Comparison of ENCODE assay signal across 10 mouse cellular contexts in genomic region chr12:79841248-79841647, GRCm38 (mm10).
A peak's percentile ranks its signal among the peaks of the same experiment; 100 is the strongest.
DNase-seq lines count a peak whose midpoint lies in the region; ATAC-seq and TF ChIP-seq lines count a peak whose summit lies in the region.
"Had no signal": no experiment of that assay in that cellular context is flagged by ENCODE, and none has a peak within 500 bp of the region (broad histone marks: within the 10 kb centered on the region; RNA-seq: fewer than 3 reads in every experiment).

No protein-coding gene starts in this region.

- peaks cover 5% of the 10 kb centered on the region; the same call in 1 of the 2 replicates for H3K36me3 ChIP-seq in heart, adult 2 months (ENCODE audit: control insufficient read depth, insufficient read depth, low read length)
- no peaks in the 10 kb centered on the region for H3K36me3 ChIP-seq in limb, embryonic 12.5 days
- H3K36me3 ChIP-seq: G1E had no signal

- no peak for TF ChIP-seq EP300 in heart, adult 2 months (IDR thresholded peaks at IDR 0.05; ENCODE audit: insufficient read depth, low read depth, low read length)

- WGBS in heart, adult 2 months = 84% methylated on average over 3 of the region's 3 CpGs
- WGBS in limb, embryonic 12.5 days = 91% methylated on average over 3 of the region's 3 CpGs

- no peak for TF ChIP-seq POLR2A in heart, adult 2 months (IDR thresholded peaks at IDR 0.05; ENCODE audit: insufficient read depth, low read depth, low read length)

- no peak for TF ChIP-seq CTCF in heart, adult 2 months (IDR thresholded peaks at IDR 0.05)

- no peak overlapping the region for H3K9ac ChIP-seq in heart, adult 2 months (ENCODE audit: low read depth, low read length)
- no peak overlapping the region for H3K9ac ChIP-seq in limb, embryonic 12.5 days (replicated peaks)

- no peaks in the 10 kb centered on the region for H3K79me2 ChIP-seq in heart, adult 2 months (replicated peaks; ENCODE audit: control insufficient read depth, insufficient read depth, low read length)

- no peak overlapping the region for H3K4me2 ChIP-seq in limb, embryonic 12.5 days

- peak in 1 of 2 experiments; percentile 65 for DNase-seq in heart, adult 2 months
- no peak for DNase-seq in heart, postnatal 25 days (ENCODE audit: low spot score)
- DNase-seq in 416B (ENCODE audit: low read depth) (peak; percentile 33), MN1 (ENCODE audit: low spot score) (no peak)
- no peak for DNase-seq in thymus, postnatal 0 days (ENCODE audit: low spot score)
- DNase-seq in urinary bladder, postnatal 4 days (ENCODE audit: low spot score in 2 of 2) = no peak

- ATAC-seq in common myeloid progenitor, adult 5-6 weeks (replicated peaks; ENCODE audit: low read depth, poor library complexity, severe bottlenecking) = peak; percentile 30
- no peak for ATAC-seq in limb, embryonic 12.5 days (ENCODE audit: insufficient number of reproducible peaks, insufficient read depth, low FRiP score, low TSS enrichment, low read depth)

- H3K27me3 ChIP-seq in heart, adult 2 months (ENCODE audit: control insufficient read depth, insufficient read depth, low read length) = no peaks in the 10 kb centered on the region
- no peaks in the 10 kb centered on the region for H3K27me3 ChIP-seq in limb, embryonic 12.5 days

- H3K27ac ChIP-seq in heart, adult 2 months = peak overlapping the region; percentile 50; the same call in 1 of the 2 replicates
- H3K27ac ChIP-seq in limb, embryonic 12.5 days = 0 out of 2 replicates have a peak overlapping the region, but pooled peaks have one; percentile 12

- no peak overlapping the region for H3K4me3 ChIP-seq in heart, adult 2 months
- H3K4me3 ChIP-seq in limb, embryonic 12.5 days (replicated peaks) = no peak overlapping the region
- H3K4me3 ChIP-seq: megakaryocyte, embryonic 14.5 days had no signal

- peaks cover 38% of the 10 kb centered on the region for H3K4me1 ChIP-seq in heart, adult 2 months (ENCODE audit: control insufficient read depth, insufficient read depth, low read length)
- peaks cover 85% of the 10 kb centered on the region for H3K4me1 ChIP-seq in limb, embryonic 12.5 days (replicated peaks)

- no peaks in the 10 kb centered on the region for H3K9me3 ChIP-seq in limb, embryonic 12.5 days
- H3K9me3 ChIP-seq: G1E; megakaryocyte, embryonic 14.5 days had no signal

- intact Hi-C loops in heart, adult 2 months (cut with DNase I) = loop anchor here (5.0 kb wide), 1 partner anchor 36 kb away; no protein-coding TSS in a partner anchor
- intact Hi-C loops in heart, postnatal 25 days (cut with DNase I) = loop anchor here (5.0 kb wide), 1 partner anchor 291 kb away; no protein-coding TSS in a partner anchor
